Mouse (Mus musculus): Measurements from ENCODE around the gene Map3k1. TPM values are rescaled to one million over a fixed set of nuclear protein-coding genes. Genes with fewer than 3 reads are reported as not detected.

The Map3k1 gene
- polyA plus RNA-seq, 2 experiments: 5.9 to 13.3 TPM

DNA sequence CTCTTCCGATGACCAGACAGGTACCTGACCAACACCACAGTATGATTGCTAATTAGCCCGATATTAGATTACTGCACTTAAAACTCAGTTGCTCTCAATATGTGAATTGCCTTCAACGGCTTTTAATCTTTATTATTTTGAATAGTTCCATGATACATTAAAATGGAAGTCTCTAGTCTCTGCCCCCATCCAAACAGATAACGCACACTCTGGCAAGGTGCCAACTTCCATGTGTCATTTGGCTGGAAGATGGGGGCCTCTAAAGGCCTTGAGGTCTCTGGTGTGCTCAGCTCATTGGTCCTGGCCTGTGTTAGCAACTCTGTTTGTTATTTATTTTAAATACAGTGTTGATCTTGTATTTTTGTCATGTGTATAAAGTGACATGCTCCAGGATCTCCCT, 10.3 kb upstream of the Map3k1 start:
- TF ChIP-seq EP300 (IDR thresholded peaks at IDR 0.05; ENCODE audit: low read depth) (no peak), CTCF (IDR thresholded peaks at IDR 0.05; ENCODE audit: low read depth) (no peak)
- Histone ChIP-seq H3K27ac (no peak overlapping the region), H3K4me3 (ENCODE audit: insufficient read depth in 1 of 2, low read depth in 2 of 2, low read length in 2 of 2) (no peak overlapping the region), H3K9me3 (ENCODE audit: control insufficient read depth, low read length) (peaks cover 2% of the 10 kb centered on the region; the same call in 1 of the 2 replicates), H3K9ac (replicated peaks) (no peak overlapping the region), H3K27me3 (ENCODE audit: control insufficient read depth, insufficient read depth, low read length) (no peaks in the 10 kb centered on the region), H3K4me1 (replicated peaks; ENCODE audit: control insufficient read depth in 2 of 2, insufficient read depth in 2 of 2, low read length in 1 of 2) (peaks cover 7 to 16% of the 10 kb centered on the region in 2 experiments), H3K4me2 (ENCODE audit: low read depth) (no peak overlapping the region), H3K36me3 (replicated peaks; ENCODE audit: control insufficient read depth, insufficient read depth, low read depth) (no peaks in the 10 kb centered on the region)
- WGBS (ENCODE audit: insufficient replicate concordance): 78% methylated on average over 4 of the region's 4 CpGs
- ATAC-seq (ENCODE audit: insufficient read depth): no peak
- DNase-seq (ENCODE audit: low read depth in 3 of 3, low spot score in 3 of 3): no peak

DNA sequence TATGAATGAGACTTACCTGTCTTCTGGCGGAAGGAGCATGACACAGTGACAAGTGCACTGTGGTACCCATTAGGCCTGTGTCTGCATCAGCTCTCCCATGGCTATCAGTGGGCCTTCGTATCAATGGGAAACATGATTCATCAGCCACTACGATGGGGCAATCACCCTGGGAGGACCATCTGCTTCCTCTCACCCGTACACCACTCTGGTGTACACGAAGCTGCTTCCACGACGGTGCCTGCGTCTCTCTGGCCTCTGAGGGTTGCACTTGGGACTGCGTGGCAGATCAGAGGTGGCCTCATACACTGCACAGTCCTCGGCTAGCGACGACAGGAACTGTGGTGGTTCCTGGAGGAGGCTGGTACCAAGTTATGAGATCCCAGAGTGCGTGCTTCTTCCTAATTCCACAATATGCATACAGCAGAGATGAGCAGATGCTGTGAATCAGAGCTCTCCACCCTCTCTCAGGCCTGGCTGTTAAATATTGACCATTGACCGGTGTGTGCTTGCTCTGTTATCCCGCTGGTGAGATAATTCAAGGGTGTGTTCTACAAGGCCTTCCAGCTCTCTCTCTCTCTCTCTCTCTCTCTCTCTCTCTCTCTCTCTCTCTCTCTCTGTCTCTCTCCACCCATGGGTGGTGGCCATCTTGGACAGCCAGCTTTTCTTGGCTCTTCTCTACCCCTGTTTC, 9.6 kb upstream of the Map3k1 start:
- Histone ChIP-seq H3K27ac (no peak overlapping the region), H3K4me2 (ENCODE audit: low read depth) (no peak overlapping the region), H3K4me1 (replicated peaks; ENCODE audit: control insufficient read depth in 2 of 2, insufficient read depth in 2 of 2, low read length in 1 of 2) (peaks cover 7 to 16% of the 10 kb centered on the region in 2 experiments), H3K9ac (replicated peaks) (no peak overlapping the region), H3K27me3 (ENCODE audit: control insufficient read depth, insufficient read depth, low read length) (no peaks in the 10 kb centered on the region), H3K4me3 (ENCODE audit: insufficient read depth in 1 of 2, low read depth in 2 of 2, low read length in 2 of 2) (no peak overlapping the region), H3K9me3 (ENCODE audit: control insufficient read depth, low read length) (peaks cover 2% of the 10 kb centered on the region; the same call in 1 of the 2 replicates), H3K36me3 (replicated peaks; ENCODE audit: control insufficient read depth, insufficient read depth, low read depth) (no peaks in the 10 kb centered on the region)
- peak; percentile 32; the same call in 1 of the 2 replicates for ATAC-seq (ENCODE audit: insufficient read depth)
- 35% methylated on average over 15 of the region's 15 CpGs for WGBS (ENCODE audit: insufficient replicate concordance)
- no peak for DNase-seq (ENCODE audit: low read depth in 3 of 3, low spot score in 3 of 3)
- TF ChIP-seq CTCF (IDR thresholded peaks at IDR 0.05; ENCODE audit: low read depth): no peak
- TF ChIP-seq EP300 (IDR thresholded peaks at IDR 0.05; ENCODE audit: low read depth): no peak

DNA sequence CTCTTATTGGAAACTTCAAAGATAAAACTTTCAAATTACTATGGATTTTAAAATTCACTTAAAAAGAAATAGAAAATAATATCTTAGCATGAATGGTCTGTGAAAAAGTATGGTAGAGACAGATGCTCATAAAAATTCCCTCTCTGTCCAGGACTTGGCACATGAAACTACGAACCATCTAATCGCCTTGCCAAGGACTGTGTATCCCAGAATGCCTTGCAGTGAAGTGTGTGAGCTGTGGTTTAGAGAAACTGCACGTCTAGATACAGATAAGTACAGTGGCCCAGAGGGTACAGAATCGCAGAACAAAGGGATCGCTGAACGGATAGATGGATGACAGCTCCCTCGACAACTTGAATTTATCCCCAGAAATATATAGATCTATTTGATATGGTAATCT, 9.0 kb upstream of the Map3k1 start:
- Histone ChIP-seq H3K9ac (replicated peaks) (no peak overlapping the region), H3K9me3 (ENCODE audit: control insufficient read depth, low read length) (peaks cover 2% of the 10 kb centered on the region; the same call in 1 of the 2 replicates), H3K27me3 (ENCODE audit: control insufficient read depth, insufficient read depth, low read length) (no peaks in the 10 kb centered on the region), H3K4me2 (ENCODE audit: low read depth) (no peak overlapping the region), H3K27ac (no peak overlapping the region), H3K4me1 (replicated peaks; ENCODE audit: control insufficient read depth in 2 of 2, insufficient read depth in 2 of 2, low read length in 1 of 2) (peaks cover 7 to 16% of the 10 kb centered on the region in 2 experiments), H3K4me3 (ENCODE audit: insufficient read depth in 1 of 2, low read depth in 2 of 2, low read length in 2 of 2) (no peak overlapping the region), H3K36me3 (replicated peaks; ENCODE audit: control insufficient read depth, insufficient read depth, low read depth) (no peaks in the 10 kb centered on the region)
- 51% methylated on average over 7 of the region's 7 CpGs for WGBS (ENCODE audit: insufficient replicate concordance)
- DNase-seq (ENCODE audit: low read depth in 3 of 3, low spot score in 3 of 3): no peak
- no peak for TF ChIP-seq EP300 (IDR thresholded peaks at IDR 0.05; ENCODE audit: low read depth)
- TF ChIP-seq CTCF (IDR thresholded peaks at IDR 0.05; ENCODE audit: low read depth): no peak
- ATAC-seq (ENCODE audit: insufficient read depth): no peak

DNA sequence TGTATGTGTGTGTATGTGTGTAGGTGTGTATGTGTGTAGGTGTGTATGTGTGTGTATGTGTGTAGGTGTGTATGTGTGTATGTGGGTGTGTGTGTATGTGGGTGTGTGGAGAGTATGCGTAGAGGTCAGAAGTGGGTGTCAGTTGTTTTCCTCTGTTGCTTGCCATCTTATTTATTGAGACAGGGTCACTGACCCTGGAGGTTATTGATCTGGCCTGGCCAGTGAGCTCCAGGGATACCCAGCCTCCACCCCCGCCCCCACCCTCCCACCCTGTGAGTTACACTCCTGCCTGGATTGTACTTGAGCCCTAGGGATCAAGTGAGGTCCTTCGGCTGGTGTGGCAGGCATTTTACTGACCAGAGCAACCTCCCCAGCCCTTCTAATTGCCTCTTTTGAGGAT, 7.6 kb upstream of the Map3k1 start:
- H3K9ac ChIP-seq (replicated peaks): no peak overlapping the region

DNA sequence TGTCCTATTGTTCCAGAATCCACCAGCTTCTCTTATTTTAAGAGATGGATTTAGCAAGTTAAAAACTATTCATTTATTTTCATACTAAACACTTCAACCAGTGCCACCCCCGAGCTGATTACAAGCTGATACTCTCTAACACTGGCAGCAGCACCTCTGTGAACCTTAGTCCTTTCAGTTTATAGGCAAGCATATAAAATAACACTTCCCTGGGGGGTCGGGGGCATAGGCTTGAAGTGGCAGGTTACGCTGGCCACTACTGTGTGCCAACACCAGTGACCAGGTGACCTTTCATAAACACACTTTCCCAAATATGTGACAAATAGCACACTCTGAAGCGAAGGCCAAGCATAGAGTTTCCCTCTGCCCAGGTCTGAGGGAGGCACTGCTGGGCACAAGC, 6.7 kb upstream of the Map3k1 start:
- 77% methylated on average over 4 of the region's 4 CpGs for WGBS (ENCODE audit: insufficient replicate concordance)
- no peak for TF ChIP-seq CTCF (IDR thresholded peaks at IDR 0.05; ENCODE audit: low read depth)
- TF ChIP-seq EP300 (IDR thresholded peaks at IDR 0.05; ENCODE audit: low read depth): no peak

More for the DNA sequence above, 7.6 kb upstream of the Map3k1 start:
- peaks cover 0 to 9% of the 10 kb centered on the region in 2 experiments; a peak in 2 of 4 replicates for H3K4me1 ChIP-seq (replicated peaks; ENCODE audit: control insufficient read depth in 2 of 2, insufficient read depth in 2 of 2, low read length in 1 of 2)
- no peak overlapping the region for H3K27ac ChIP-seq
- peaks cover 2% of the 10 kb centered on the region; the same call in 1 of the 2 replicates for H3K9me3 ChIP-seq (ENCODE audit: control insufficient read depth, low read length)
- no peak overlapping the region for H3K4me2 ChIP-seq (ENCODE audit: low read depth)
- no peak overlapping the region for H3K4me3 ChIP-seq (ENCODE audit: insufficient read depth in 1 of 2, low read depth in 2 of 2, low read length in 2 of 2)
- 59% methylated on average over 3 of the region's 3 CpGs for WGBS (ENCODE audit: insufficient replicate concordance)
- DNase-seq (ENCODE audit: low read depth in 3 of 3, low spot score in 3 of 3) (no peak), ATAC-seq (ENCODE audit: insufficient read depth) (peak; percentile 46; the same call in 1 of the 2 replicates)
- TF ChIP-seq EP300 (IDR thresholded peaks at IDR 0.05; ENCODE audit: low read depth): no peak
- TF ChIP-seq CTCF (IDR thresholded peaks at IDR 0.05; ENCODE audit: low read depth): no peak
- no peaks in the 10 kb centered on the region for H3K36me3 ChIP-seq (replicated peaks; ENCODE audit: control insufficient read depth, insufficient read depth, low read depth)
- H3K27me3 ChIP-seq (ENCODE audit: control insufficient read depth, insufficient read depth, low read length): no peaks in the 10 kb centered on the region

More for the DNA sequence above, 6.7 kb upstream of the Map3k1 start:
- Histone ChIP-seq H3K36me3 (replicated peaks; ENCODE audit: control insufficient read depth, insufficient read depth, low read depth) (no peaks in the 10 kb centered on the region), H3K4me1 (replicated peaks; ENCODE audit: control insufficient read depth in 2 of 2, insufficient read depth in 2 of 2, low read length in 1 of 2) (peaks cover 0 to 9% of the 10 kb centered on the region in 2 experiments; a peak in 1 of 4 replicates), H3K9me3 (ENCODE audit: control insufficient read depth, low read length) (peaks cover 2% of the 10 kb centered on the region; the same call in 1 of the 2 replicates), H3K9ac (replicated peaks) (no peak overlapping the region), H3K4me3 (ENCODE audit: insufficient read depth in 1 of 2, low read depth in 2 of 2, low read length in 2 of 2) (no peak overlapping the region), H3K27ac (no peak overlapping the region), H3K4me2 (ENCODE audit: low read depth) (no peak overlapping the region), H3K27me3 (ENCODE audit: control insufficient read depth, insufficient read depth, low read length) (peaks cover 7% of the 10 kb centered on the region; the same call in 1 of the 2 replicates)
- DNase-seq (ENCODE audit: low read depth in 3 of 3, low spot score in 3 of 3): no peak
- no peak for ATAC-seq (ENCODE audit: insufficient read depth)

All from liver, embryonic 14.5 days (tissue).